Mouse (Mus musculus) C2C12 (cell line): Measurements from ENCODE around the gene Hoxb4. TPM values are rescaled to one million over a fixed set of nuclear protein-coding genes. Genes with fewer than 3 reads are reported as not detected.
A peak's percentile ranks its signal among the peaks of the same experiment; 100 is the strongest.

ENCODE experiments used
- H3K27me3 ChIP-seq: one replicate; pipeline ENCODE4 v1.6.1; 2011; ENCODE audit not compliant: control insufficient read depth, insufficient read depth, insufficient read length
- H3K36me3 ChIP-seq: one replicate; pipeline ENCODE4 v1.6.1; 2011; ENCODE audit not compliant: control insufficient read depth, insufficient read depth
- H3K4me3 ChIP-seq: one replicate; pipeline ENCODE4 v1.5.1; 2011; ENCODE audit warnings: mild to moderate bottlenecking, control low read depth; ENCODE audit not compliant: poor library complexity, insufficient read depth, severe bottlenecking
- H3K79me2 ChIP-seq: one replicate; pipeline ENCODE4 v1.6.1; 2011; ENCODE audit not compliant: control insufficient read depth, insufficient read depth
- H3K79me3 ChIP-seq: one replicate; pipeline ENCODE4 v1.6.1; 2011; ENCODE audit warnings: low read depth, control low read depth
- H3ac ChIP-seq: one replicate; pipeline ENCODE3; 2011; ENCODE audit warnings: low read depth; ENCODE audit not compliant: control insufficient read depth, insufficient read length
- CEBPB ChIP-seq: IDR thresholded peaks from one replicate; pipeline ENCODE4 v1.6.1; 2011; ENCODE audit warnings: low read depth, mild to moderate bottlenecking, control low read depth, moderate library complexity
- CTCF ChIP-seq: IDR thresholded peaks from one replicate; pipeline ENCODE4 v1.5.1; 2011; ENCODE audit not compliant: control insufficient read depth, insufficient read depth, insufficient read length
- FOSL1 ChIP-seq: IDR thresholded peaks from one replicate; pipeline ENCODE4 v1.8.0; 2011; ENCODE audit warnings: mild to moderate bottlenecking, low read length; ENCODE audit not compliant: poor library complexity, insufficient read depth, severe bottlenecking
- MAX ChIP-seq: IDR thresholded peaks from one replicate; pipeline ENCODE4 v1.6.1; 2011; ENCODE audit warnings: mild to moderate bottlenecking, control low read depth
- MYOD1 ChIP-seq: IDR thresholded peaks from one replicate; pipeline ENCODE4 v1.6.1; 2011; ENCODE audit warnings: low read depth; ENCODE audit not compliant: control insufficient read depth, insufficient read length
- MYOG ChIP-seq: IDR thresholded peaks from one replicate; pipeline ENCODE4 v1.6.1; 2011; ENCODE audit not compliant: control insufficient read depth, insufficient read length; ENCODE audit errors: extremely low read depth
- USF1 ChIP-seq: IDR thresholded peaks from one replicate; pipeline ENCODE4 v1.6.1; 2011; ENCODE audit warnings: low read depth, mild to moderate bottlenecking, control low read depth, moderate library complexity
- microRNA-seq: library from miRNA; unstranded; fragments of <30 nt; microRNA quantifications from one replicate; pipeline ENCODE4, GENCODE M21; 2019; ENCODE audit warnings: borderline microRNAs expressed
- polyA plus RNA-seq: library from polyadenylated mRNA; unstranded; fragments of >200 nt; fragmentation: generic; extraction: Trizol; gene quantifications from one replicate; pipeline ENCODE4 v1.2.1, GENCODE M21; 2012; ENCODE audit warnings: missing spikeins

Gene Hoxb4
- polyA plus RNA-seq, 1 experiment: 0.02 TPM

GRCm38 (mm10) chr11:96369140-96369539 is 51.1 kb downstream of the Hoxb4 start:
- peaks cover 74% of the 10 kb centered on the region for H3K27me3 ChIP-seq

More at GRCm38 (mm10) chr11:96369140-96369539, 51.1 kb downstream of the Hoxb4 start:
- Histone ChIP-seq H3K4me3 (no peak overlapping the region), H3K79me3 (no peaks in the 10 kb centered on the region), H3K36me3 (no peaks in the 10 kb centered on the region), H3K79me2 (no peaks in the 10 kb centered on the region), H3ac (no peak overlapping the region)
- TF ChIP-seq CTCF (no peak), USF1 (no peak), CEBPB (no peak), MYOG (no peak), FOSL1 (no peak), MYOD1 (no peak), MAX (no peak)

Small RNAs within 50 kb of the gene (microRNA-seq; reads per million reads assigned to microRNA genes)
- 16.4 reads per million, percentile 62 among the genes with 10 or more reads in this experiment for gene Mir10a

Other genes with a start within 250 kb of the Hoxb4 start
- 857 TPM for gene Atp5g1, start 242.6 kb upstream of the Hoxb4 start, polyA plus RNA-seq
- 0.02 TPM for gene Calcoco2, start 206.3 kb upstream of the Hoxb4 start, polyA plus RNA-seq
- gene Ttll6, start 184.5 kb upstream of the Hoxb4 start, polyA plus RNA-seq: 0.01 TPM
- 0.09 TPM for gene Hoxb13, start 124.0 kb upstream of the Hoxb4 start, polyA plus RNA-seq
- gene Hoxb9, start 46.8 kb upstream of the Hoxb4 start, polyA plus RNA-seq: not detected
- 0.02 TPM for gene Hoxb8, start 36.4 kb upstream of the Hoxb4 start, polyA plus RNA-seq
- 0.04 TPM for gene Hoxb7, start 31.6 kb upstream of the Hoxb4 start, polyA plus RNA-seq
- 0.05 TPM for gene Hoxb6, start 25.8 kb upstream of the Hoxb4 start, polyA plus RNA-seq
- gene Hoxb5, start 14.9 kb upstream of the Hoxb4 start, polyA plus RNA-seq: not detected
- gene Hoxb3, start 5.1 kb downstream of the Hoxb4 start, polyA plus RNA-seq: not detected
- gene Hoxb2, start 32.3 kb downstream of the Hoxb4 start, polyA plus RNA-seq: not detected
- gene Hoxb1, start 47.5 kb downstream of the Hoxb4 start, polyA plus RNA-seq: not detected
- 0.04 TPM for gene Skap1, start 146.3 kb downstream of the Hoxb4 start, polyA plus RNA-seq